Mouse (Mus musculus) frontal cortex, postnatal 14 days (tissue): ENCODE measurements at regions not wholly inside any gene's neighbourhood (a gene's known extent, or its start where the extent isn't known, plus 50 kb on each side); places are given as distances from the start of the nearest gene placed in this dataset.
A peak's percentile ranks its signal among the peaks of the same experiment; 100 is the strongest.

Source experiments
- DNase-seq, 2 experiments: peaks; one replicate each; pipeline ENCODE4 v3.0.0; 2022; ENCODE audit warnings: low spot score in 2 of 2

DNA sequence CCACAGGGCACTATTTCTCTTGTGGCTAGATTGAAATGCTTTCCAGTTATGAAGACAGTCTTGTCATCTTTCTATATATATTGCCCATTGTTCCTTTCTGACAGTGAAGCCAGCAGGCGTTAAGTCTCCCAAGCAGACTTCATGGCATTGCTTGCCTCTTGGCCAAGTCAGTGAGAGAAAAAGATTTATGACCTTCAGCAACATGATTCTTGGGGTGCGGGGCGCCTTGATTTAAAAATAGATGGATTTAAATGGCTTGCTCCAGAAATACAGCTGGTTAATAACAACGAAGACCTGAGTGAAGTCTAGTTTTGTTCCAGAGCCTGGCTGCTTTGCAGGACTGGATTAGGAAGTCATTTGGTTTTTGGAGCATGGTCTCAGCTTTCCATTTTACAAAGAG, 475.2 kb upstream of the Gm26657 start:
- DNase-seq, result no peak

DNA sequence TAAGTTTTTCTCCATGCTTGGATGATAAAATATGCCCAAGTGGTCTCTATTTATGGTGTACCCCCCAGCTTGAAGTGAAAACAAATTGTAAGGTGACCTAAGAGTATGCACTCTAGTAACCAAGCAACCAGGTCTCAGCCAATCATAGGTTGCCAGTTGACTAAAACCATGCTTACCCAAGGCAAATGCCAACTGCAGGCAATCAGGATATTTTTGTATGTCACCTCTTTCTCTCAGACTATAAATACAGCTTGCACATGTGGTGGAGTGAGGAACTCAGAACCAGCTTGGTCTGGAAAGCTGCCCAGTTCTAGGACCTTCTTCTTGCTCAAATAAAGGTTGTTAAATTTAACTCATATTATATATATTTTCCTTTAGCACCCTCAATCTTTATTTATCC, 476.0 kb upstream of the Gm26657 start:
- DNase-seq, result no peak

GRCm38 (mm10) chr4:56262589-56262988, 477.3 kb upstream of the Gm26657 start:
- no peak for DNase-seq

DNA sequence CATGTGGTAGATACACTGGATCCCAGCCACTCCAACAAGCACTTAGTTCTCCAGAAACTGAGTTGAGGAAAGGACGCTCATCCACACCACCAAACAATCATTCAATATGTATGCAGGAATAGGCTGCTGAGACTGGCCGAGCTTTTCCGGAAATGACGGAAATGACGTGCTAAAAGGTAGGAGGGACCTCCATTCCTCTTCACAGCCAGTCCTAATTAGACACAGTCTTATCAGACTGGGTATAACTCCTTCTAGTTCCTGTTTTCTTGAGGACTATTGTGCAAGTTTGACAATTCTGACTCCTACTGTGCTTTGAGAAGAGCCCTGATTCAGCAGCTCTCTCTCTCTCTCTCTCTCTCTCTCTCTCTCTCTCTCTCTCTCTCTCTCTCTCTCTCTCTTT, 477.9 kb upstream of the Gm26657 start:
- no peak for DNase-seq

- DNase-seq, result no peak
These were observed 487.5 kb upstream of the Gm26657 start for GRCm38 (mm10) chr4:56252375-56252774.

DNA sequence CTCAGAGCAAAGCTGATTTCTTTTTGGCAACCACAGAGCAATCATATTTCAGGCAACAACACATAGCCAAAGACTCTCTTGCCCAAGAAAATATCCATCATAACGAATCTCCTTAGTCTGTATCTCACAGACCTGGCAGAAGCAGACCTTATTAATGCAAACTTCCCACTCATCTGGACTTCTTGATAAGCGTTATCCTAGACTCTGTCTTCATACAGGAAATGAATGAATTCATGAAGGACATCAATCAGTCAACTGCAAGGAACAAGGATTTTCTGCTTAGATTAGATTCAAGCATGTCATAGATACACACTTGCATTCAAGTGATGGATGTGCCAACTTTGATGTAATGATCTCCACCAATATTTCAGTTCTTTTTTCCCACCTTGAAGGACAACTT, 488.1 kb upstream of the Gm26657 start:
- no peak for DNase-seq

DNA sequence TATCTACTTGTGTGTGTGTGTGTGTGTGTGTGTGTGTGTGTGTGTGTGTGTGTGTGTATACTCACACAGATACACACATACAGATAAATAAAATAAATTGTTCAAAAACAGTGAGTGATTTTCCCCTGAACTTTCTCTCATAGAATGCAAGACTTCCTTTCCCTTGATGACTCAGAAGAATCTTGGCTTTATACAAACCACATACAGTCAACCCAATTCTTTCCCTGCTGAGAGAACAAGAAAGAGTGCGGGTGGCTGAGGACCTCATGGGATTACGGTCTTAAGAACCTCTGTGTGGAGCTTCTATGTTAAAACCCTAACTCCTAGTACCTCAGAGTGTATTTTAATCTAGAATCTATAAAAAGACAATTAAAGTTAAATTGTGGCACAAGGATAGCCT, 489.3 kb upstream of the Gm26657 start:
- no peak for DNase-seq

- no peak for DNase-seq
These were observed 496.0 kb upstream of the Gm26657 start for GRCm38 (mm10) chr4:56243863-56244262.

- DNase-seq, result no peak
These were observed 501.1 kb upstream of the Gm26657 start for GRCm38 (mm10) chr4:56238496-56239488.

GRCm38 (mm10) chr4:56231414-56231813, 508.5 kb upstream of the Gm26657 start:
- DNase-seq, result peak in 1 of 2 experiments; percentile 17

- no peak for DNase-seq
These were observed 509.4 kb upstream of the Gm26657 start for GRCm38 (mm10) chr4:56230451-56230850.

GRCm38 (mm10) chr4:56226493-56226892, 513.4 kb upstream of the Gm26657 start:
- DNase-seq, result no peak

DNA sequence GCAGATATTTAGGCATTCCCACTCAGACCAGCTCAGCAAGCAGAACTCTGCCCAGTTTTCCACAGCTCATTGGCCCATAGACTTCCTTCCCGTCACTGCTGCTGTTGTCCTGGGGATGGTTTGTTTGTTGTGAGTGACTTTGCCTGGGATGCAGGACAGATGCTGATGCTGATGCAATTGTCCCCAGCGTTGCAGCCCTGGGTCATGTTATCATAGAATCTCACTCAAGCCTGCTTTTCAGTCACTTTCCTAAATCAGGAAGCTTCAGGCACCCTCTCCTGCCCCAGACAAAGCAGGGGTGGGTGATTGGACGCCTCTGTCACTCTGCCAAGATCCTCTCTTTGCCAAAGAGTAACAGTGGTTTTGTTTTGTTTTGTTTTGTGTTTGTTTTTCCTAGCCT, 515.3 kb upstream of the Gm26657 start:
- no peak for DNase-seq

DNA sequence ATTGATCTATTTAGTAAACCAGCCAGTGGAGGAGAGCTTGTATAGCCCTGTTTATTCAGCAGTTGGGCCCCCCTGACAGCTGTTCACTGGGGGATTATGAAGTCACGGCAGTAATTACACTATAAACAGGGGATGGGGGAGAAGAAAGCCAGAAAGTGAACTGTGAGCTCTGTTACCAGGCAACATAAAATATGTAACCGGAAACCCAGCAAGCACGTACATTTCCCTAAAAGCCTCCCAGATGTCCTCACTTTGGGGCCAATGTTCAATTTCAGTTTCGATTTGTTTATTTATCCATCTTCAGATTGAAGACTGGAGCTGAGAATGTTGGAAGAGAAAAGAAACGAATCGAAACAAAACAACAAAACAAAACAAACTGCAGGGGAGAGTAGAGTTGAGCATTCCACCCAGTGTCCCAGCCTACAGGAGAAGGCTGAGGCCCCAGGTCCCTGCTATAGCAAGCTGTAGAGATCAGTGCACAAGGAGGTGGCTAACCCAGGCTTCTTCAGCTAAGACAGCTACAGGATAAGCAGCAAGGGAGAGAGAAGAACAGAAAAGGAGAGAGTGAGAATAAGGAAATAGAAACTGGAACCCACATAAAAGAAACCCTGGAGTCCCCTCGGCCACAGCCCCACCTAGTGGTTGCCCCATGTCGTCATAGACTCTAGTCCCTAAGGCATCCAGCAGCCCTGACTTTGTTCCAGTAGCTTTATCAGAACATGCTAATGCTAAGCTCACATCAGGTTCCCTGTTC, 517.7 kb upstream of the Gm26657 start:
- peak in 1 of 2 experiments; percentile 25 for DNase-seq

DNA sequence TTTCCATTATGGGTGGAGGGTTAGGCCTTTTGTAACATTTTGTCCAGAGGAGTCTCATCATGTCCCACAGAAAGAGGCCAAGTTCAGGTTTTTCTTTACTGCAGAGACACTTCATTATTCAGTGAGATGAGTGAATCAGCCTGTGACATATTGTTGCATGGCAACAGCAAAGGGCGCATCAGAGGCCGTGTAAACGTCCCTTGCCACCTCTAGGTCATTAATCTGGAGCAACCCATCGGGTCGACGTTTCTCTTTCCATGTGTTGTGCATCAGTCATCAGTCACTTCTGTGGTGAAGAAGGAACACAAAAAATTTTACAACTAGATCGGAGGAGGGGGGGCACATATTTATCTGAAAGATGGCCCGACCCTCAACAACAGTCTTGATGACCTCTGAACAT, 519.3 kb upstream of the Gm26657 start:
- no peak for DNase-seq

DNA sequence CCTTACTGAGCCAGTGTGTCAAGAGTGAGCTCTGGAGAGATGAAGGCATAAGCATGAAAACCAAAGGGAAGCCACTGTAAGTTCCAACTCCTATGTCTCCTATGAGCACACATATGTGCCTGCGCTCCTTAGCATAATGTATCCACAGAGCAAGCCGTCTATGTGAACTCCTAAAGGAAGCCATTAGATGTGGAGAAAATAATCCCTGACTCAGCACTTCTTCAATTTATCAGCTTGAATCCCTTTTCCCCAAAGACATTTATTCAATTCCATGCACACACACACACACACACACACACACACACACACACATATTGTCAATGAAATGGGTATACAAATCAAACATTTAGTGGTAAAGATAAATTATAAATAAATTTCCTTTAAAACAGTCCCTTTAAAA, 530.4 kb upstream of the Gm26657 start:
- DNase-seq, result no peak

- no peak for DNase-seq
These were observed 532.1 kb upstream of the Gm26657 start for GRCm38 (mm10) chr4:56207726-56208125.

- DNase-seq, result no peak
These were observed 534.8 kb upstream of the Gm26657 start for GRCm38 (mm10) chr4:56205069-56205468.

GRCm38 (mm10) chr4:56193365-56193764, 546.5 kb upstream of the Gm26657 start:
- DNase-seq, result no peak

- DNase-seq, result no peak
These were observed 547.4 kb upstream of the Gm26657 start for GRCm38 (mm10) chr4:56192516-56192915.

DNA sequence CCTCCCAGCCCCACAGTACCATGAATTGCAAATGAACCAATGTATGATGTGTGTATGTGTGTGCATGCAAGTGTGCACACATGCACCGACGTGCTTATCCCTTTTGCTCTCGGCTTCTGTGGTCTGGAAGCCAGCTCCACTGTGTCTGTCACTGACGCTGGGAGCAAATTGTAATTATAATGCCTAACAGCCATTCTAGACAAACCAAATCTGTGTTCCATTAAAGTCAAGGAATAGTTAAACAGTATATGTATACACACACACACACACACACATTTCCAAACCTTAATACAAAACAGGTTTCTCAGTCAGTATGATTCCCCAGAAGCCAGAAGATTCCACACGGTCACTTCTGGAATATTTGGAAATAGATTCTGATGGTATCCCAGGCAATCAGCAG, 560.3 kb upstream of the Gm26657 start:
- DNase-seq, result no peak

GRCm38 (mm10) chr4:56178844-56179481, 560.9 kb upstream of the Gm26657 start:
- DNase-seq, result no peak
